Mouse (Mus musculus): Measurements from ENCODE around the gene Dnajb6. TPM values are rescaled to one million over a fixed set of nuclear protein-coding genes. Genes with fewer than 3 reads are reported as not detected.
A peak's percentile ranks its signal among the peaks of the same experiment; 100 is the strongest.

Dnajb6 gene
- polyA plus RNA-seq, 1 experiment from 2014 or later, result 144 TPM

DNA sequence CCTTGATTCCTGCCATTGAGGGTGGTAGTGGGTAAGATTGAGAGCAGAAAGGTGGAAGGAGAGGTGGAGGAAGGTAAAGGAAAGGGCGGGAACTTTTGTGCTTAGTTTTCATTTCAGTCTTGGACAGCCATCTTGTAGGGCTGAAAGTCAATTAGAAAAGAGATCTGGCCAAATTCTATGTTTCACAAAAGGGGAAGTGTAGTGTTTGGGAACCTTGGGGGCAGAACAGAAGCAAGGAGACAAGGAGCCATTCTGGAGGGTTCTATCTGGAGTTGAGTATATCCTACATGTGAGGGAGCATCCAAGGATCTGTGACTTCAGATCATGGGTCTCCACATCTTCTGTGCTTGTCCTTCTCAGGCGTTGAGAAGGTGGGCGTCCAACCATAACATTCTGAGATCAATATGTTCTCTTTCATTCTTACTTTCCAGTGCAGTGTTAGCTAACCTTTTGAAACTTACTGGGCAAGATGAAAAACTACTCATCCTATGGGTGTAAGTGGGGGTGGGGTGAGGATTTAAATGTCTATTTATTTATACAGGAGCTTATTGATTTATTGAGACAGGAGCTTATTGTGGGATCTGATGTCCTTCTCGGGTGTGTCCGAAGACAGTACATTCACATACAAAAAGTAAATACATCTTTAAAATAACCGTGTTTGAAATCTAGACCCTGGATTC is 517 bp upstream of the Dnajb6 start:
- Histone ChIP-seq H3K27me3 (ENCODE audit: control insufficient read depth, insufficient read depth, low read length) (no peaks in the 10 kb centered on the region), H3K27ac (replicated peaks) (peak overlapping the region; percentile 99), H3K9ac (ENCODE audit: low read length) (peak overlapping the region; percentile 95), H3K4me2 (replicated peaks; ENCODE audit: low read depth) (peak overlapping the region; percentile 61), H3K4me1 (replicated peaks; ENCODE audit: control insufficient read depth, insufficient read depth) (no peaks in the 10 kb centered on the region), H3K4me3 (ENCODE audit: low read depth, low read length) (peak overlapping the region; percentile 85), H3K36me3 (ENCODE audit: control insufficient read depth, insufficient read depth, low read length) (no peaks in the 10 kb centered on the region), H3K9me3 (ENCODE audit: control insufficient read depth, low read length) (no peaks in the 10 kb centered on the region)
- TF ChIP-seq EP300 (optimal IDR thresholded peaks at IDR 0.05), result no peak
- TF ChIP-seq CTCF (IDR thresholded peaks at IDR 0.05; ENCODE audit: low read depth), result no peak
- WGBS, result 45% methylated on average over 6 of the region's 6 CpGs
- ATAC-seq (ENCODE audit: low FRiP score, low TSS enrichment), result no peak
- no peak for DNase-seq (ENCODE audit: low spot score)

DNA sequence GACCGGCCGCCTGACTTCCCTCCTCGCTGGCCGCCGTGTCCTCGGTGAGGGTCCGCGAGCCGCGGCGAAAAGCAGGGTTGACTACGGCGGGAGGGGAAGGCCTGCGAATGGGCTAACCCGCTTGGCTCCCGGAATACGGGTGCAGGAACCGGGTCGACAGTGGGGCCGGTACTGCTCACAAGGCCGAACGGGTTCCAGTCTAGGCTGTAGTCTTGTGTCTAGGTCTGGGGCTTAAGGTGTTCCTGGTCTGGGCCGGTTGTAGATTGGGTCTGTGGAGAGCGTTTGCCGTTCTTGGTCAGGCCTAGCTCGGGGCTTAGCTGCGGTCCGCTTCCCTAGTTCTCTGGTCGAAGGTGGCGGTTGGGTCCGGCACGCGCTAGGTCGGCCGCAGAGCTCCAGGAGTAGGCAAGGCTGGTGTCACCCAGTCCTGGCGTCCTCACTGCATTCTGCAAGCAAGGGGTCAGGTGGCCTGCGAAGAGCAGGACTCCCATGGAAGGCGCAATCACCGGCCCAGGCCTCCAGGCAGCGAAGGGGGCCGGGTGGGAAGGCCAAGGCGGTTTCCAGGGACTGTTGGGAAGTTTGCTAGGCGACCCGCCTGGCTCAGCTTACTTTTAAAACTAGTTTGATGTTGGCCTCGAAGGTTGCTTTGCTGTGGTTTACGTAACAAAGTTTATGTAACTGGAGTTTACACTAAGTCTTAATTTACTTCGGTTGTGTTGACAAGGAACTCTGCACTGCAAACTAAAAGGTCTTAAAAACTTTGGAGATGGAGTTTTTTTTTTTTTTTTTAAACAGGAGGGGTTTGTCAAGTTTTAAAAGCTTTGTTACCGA is 799 bp downstream of the Dnajb6 start:
- under 1% methylated on average over 48 of the region's 48 CpGs for WGBS
- Histone ChIP-seq H3K27me3 (ENCODE audit: control insufficient read depth, insufficient read depth, low read length) (no peaks in the 10 kb centered on the region), H3K9ac (ENCODE audit: low read length) (peak overlapping the region; percentile 95), H3K4me1 (replicated peaks; ENCODE audit: control insufficient read depth, insufficient read depth) (no peaks in the 10 kb centered on the region), H3K4me3 (ENCODE audit: low read depth, low read length) (peak overlapping the region; percentile 85), H3K4me2 (replicated peaks; ENCODE audit: low read depth) (peak overlapping the region; percentile 61), H3K9me3 (ENCODE audit: control insufficient read depth, low read length) (no peaks in the 10 kb centered on the region), H3K36me3 (ENCODE audit: control insufficient read depth, insufficient read depth, low read length) (no peaks in the 10 kb centered on the region), H3K27ac (replicated peaks) (peak overlapping the region; percentile 99)
- TF ChIP-seq CTCF (IDR thresholded peaks at IDR 0.05; ENCODE audit: low read depth) (no peak), EP300 (optimal IDR thresholded peaks at IDR 0.05) (no peak)
- DNase-seq (ENCODE audit: low spot score) (peak; percentile 60), ATAC-seq (ENCODE audit: low FRiP score, low TSS enrichment) (peak; percentile 67)

- no peak for DNase-seq (ENCODE audit: low spot score)
- Histone ChIP-seq H3K4me1 (replicated peaks; ENCODE audit: control insufficient read depth, insufficient read depth) (no peaks in the 10 kb centered on the region), H3K36me3 (ENCODE audit: control insufficient read depth, insufficient read depth, low read length) (no peaks in the 10 kb centered on the region), H3K4me2 (replicated peaks; ENCODE audit: low read depth) (peak overlapping the region; percentile 61), H3K9ac (ENCODE audit: low read length) (peak overlapping the region; percentile 95), H3K27me3 (ENCODE audit: control insufficient read depth, insufficient read depth, low read length) (no peaks in the 10 kb centered on the region), H3K9me3 (ENCODE audit: control insufficient read depth, low read length) (no peaks in the 10 kb centered on the region), H3K4me3 (ENCODE audit: low read depth, low read length) (peak overlapping the region; percentile 85), H3K27ac (replicated peaks) (no peak overlapping the region; the same call in 1 of the 2 replicates)
- 38% methylated on average over 9 of the region's 9 CpGs for WGBS
- no peak for ATAC-seq (ENCODE audit: low FRiP score, low TSS enrichment)
- no peak for TF ChIP-seq EP300 (optimal IDR thresholded peaks at IDR 0.05)
- no peak for TF ChIP-seq CTCF (IDR thresholded peaks at IDR 0.05; ENCODE audit: low read depth)
Measured at GRCm38 (mm10) chr5:29736942-29737341, 1.5 kb downstream of the Dnajb6 start.

DNA sequence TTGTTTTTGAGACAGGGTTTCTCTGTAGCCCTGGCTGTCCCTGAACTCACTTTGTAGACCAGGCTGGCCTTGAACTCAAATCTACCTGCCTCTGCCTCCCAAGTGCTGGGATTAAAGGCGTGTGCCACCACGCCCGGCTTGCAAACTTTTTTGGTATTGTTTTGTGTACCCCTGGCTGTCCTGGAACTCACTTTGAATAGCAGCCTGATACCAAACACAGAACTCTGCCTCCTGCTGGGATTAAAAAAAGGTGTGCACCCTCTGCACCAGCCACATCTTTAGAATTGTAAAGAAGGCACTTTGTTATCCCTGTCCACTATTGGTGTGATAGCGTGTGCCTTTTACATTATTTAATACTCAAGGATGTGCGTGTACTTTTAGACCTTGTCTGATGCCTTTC is 2.0 kb downstream of the Dnajb6 start:
- Histone ChIP-seq H3K36me3 (ENCODE audit: control insufficient read depth, insufficient read depth, low read length) (no peaks in the 10 kb centered on the region), H3K4me3 (ENCODE audit: low read depth, low read length) (peak overlapping the region; percentile 85; the same call in 1 of the 2 replicates), H3K27me3 (ENCODE audit: control insufficient read depth, insufficient read depth, low read length) (no peaks in the 10 kb centered on the region), H3K27ac (replicated peaks) (no peak overlapping the region), H3K9me3 (ENCODE audit: control insufficient read depth, low read length) (no peaks in the 10 kb centered on the region), H3K4me1 (replicated peaks; ENCODE audit: control insufficient read depth, insufficient read depth) (no peaks in the 10 kb centered on the region), H3K9ac (ENCODE audit: low read length) (no peak overlapping the region), H3K4me2 (replicated peaks; ENCODE audit: low read depth) (peak overlapping the region; percentile 61)
- WGBS, result 78% methylated on average over 5 of the region's 5 CpGs
- ATAC-seq (ENCODE audit: low FRiP score, low TSS enrichment), result no peak
- no peak for TF ChIP-seq CTCF (IDR thresholded peaks at IDR 0.05; ENCODE audit: low read depth)
- TF ChIP-seq EP300 (optimal IDR thresholded peaks at IDR 0.05), result no peak
- no peak for DNase-seq (ENCODE audit: low spot score)

DNA sequence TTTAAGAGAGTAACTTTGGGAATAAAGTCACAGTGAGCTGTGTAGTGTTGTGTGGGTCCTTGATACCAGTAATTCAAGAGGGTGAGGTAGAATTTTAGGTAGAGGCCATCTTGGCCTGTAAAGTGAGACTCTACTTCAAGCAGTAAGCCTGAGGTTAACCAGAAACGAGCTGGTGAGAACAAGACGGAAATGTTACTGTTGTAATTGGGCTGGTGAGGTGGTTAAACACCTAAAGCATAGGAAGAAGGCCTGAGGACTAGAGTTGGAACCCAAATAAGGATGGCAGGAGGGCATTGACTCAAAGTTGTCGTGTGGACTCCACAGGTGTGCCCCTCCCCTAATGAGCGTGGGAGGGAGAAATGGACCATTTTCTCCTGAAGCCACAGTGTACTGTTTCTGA is 2.6 kb downstream of the Dnajb6 start:
- no peak for DNase-seq (ENCODE audit: low spot score)
- H3K4me1 ChIP-seq (replicated peaks; ENCODE audit: control insufficient read depth, insufficient read depth), result no peaks in the 10 kb centered on the region
- no peak overlapping the region for H3K27ac ChIP-seq (replicated peaks)
- 80% methylated on average over 4 of the region's 4 CpGs for WGBS
- H3K27me3 ChIP-seq (ENCODE audit: control insufficient read depth, insufficient read depth, low read length), result no peaks in the 10 kb centered on the region
- no peaks in the 10 kb centered on the region for H3K9me3 ChIP-seq (ENCODE audit: control insufficient read depth, low read length)
- no peak overlapping the region for H3K4me2 ChIP-seq (replicated peaks; ENCODE audit: low read depth)
- ATAC-seq (ENCODE audit: low FRiP score, low TSS enrichment), result no peak
- H3K4me3 ChIP-seq (ENCODE audit: low read depth, low read length), result no peak overlapping the region
- H3K9ac ChIP-seq (ENCODE audit: low read length), result no peak overlapping the region
- no peaks in the 10 kb centered on the region for H3K36me3 ChIP-seq (ENCODE audit: control insufficient read depth, insufficient read depth, low read length)
- no peak for TF ChIP-seq CTCF (IDR thresholded peaks at IDR 0.05; ENCODE audit: low read depth)
- TF ChIP-seq EP300 (optimal IDR thresholded peaks at IDR 0.05), result no peak

DNA sequence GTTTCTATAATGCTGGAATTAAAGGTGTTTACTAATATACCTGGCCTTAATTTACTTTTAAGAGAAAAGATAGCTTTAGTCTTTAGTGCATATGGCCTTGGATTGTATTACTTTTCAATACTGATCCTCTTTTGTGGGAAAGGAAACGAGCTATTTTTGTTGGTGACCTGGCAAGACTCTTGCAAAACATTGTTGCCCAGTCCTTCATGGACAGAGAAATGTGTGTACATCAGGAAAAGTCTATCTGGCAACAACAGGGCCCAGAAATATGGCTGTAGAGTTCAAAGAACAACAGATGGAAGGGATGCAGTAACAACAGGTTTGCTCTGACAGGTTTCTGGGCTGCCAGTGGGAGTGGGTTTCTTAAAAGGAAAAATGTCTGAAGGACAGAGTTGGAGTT is 5.2 kb downstream of the Dnajb6 start:
- 62% methylated on average over 1 of the region's 1 CpGs for WGBS
- Histone ChIP-seq H3K27ac (replicated peaks) (no peak overlapping the region), H3K9ac (ENCODE audit: low read length) (no peak overlapping the region), H3K9me3 (ENCODE audit: control insufficient read depth, low read length) (no peaks in the 10 kb centered on the region), H3K4me2 (replicated peaks; ENCODE audit: low read depth) (no peak overlapping the region), H3K4me3 (ENCODE audit: low read depth, low read length) (no peak overlapping the region), H3K4me1 (replicated peaks; ENCODE audit: control insufficient read depth, insufficient read depth) (no peaks in the 10 kb centered on the region; the same call in 1 of the 2 replicates), H3K36me3 (ENCODE audit: control insufficient read depth, insufficient read depth, low read length) (no peaks in the 10 kb centered on the region), H3K27me3 (ENCODE audit: control insufficient read depth, insufficient read depth, low read length) (no peaks in the 10 kb centered on the region)
- TF ChIP-seq CTCF (IDR thresholded peaks at IDR 0.05; ENCODE audit: low read depth) (no peak), EP300 (optimal IDR thresholded peaks at IDR 0.05) (no peak)
- DNase-seq (ENCODE audit: low spot score) (no peak), ATAC-seq (ENCODE audit: low FRiP score, low TSS enrichment) (no peak)

All from stomach, postnatal 0 days (tissue).